Mouse (Mus musculus) liver, adult 2 months (tissue): ENCODE measurements around the gene Reep3. TPM values are rescaled to one million over a fixed set of nuclear protein-coding genes. Genes with fewer than 3 reads are reported as not detected.
A peak's percentile ranks its signal among the peaks of the same experiment; 100 is the strongest.

Experiments used
- DNase-seq: peaks from one replicate; pipeline ENCODE4 v3.0.0-alpha.2; 2011; ENCODE audit warnings: low read depth, low spot score; ENCODE audit errors: extremely low read depth
- H3K27ac ChIP-seq: fragments of 200-500 bp; replicated peaks from 2 replicates; pipeline ENCODE4 v1.5.1; 2012; ENCODE audit warnings: low read depth, mild to moderate bottlenecking, control low read depth, inconsistent platforms, low read length; ENCODE audit not compliant: insufficient read depth
- H3K27me3 ChIP-seq: fragments of 200-500 bp; 2 replicates; pipeline ENCODE4 v1.6.1; 2012; ENCODE audit warnings: mild to moderate bottlenecking, moderate library complexity, low read length, inconsistent platforms; ENCODE audit not compliant: control insufficient read depth, insufficient read depth
- H3K36me3 ChIP-seq: fragments of 200-500 bp; 2 replicates; pipeline ENCODE4 v1.6.1; 2012; ENCODE audit warnings: low read length, inconsistent platforms; ENCODE audit not compliant: control insufficient read depth, insufficient read depth
- H3K4me1 ChIP-seq: fragments of 200-500 bp; 2 replicates; pipeline ENCODE4 v1.6.1; 2011; ENCODE audit warnings: low read length; ENCODE audit not compliant: control insufficient read depth, insufficient read depth
- H3K4me3 ChIP-seq: fragments of 200-500 bp; 2 replicates; pipeline ENCODE4 v1.5.1; 2011; ENCODE audit warnings: low read depth, mild to moderate bottlenecking, control low read depth, low read length, moderate library complexity; ENCODE audit not compliant: insufficient read depth
- H3K79me2 ChIP-seq: fragments of 200-500 bp; 2 replicates; pipeline ENCODE4 v1.6.1; 2012; ENCODE audit warnings: inconsistent platforms, mild to moderate bottlenecking, low read length, moderate library complexity; ENCODE audit not compliant: control insufficient read depth, insufficient read depth
- H3K9ac ChIP-seq: fragments of 200-500 bp; 2 replicates; pipeline ENCODE4 v1.6.1; 2012; ENCODE audit warnings: low read depth, mild to moderate bottlenecking, control low read depth, inconsistent platforms, low read length
- CTCF ChIP-seq: fragments of 200-500 bp; IDR thresholded peaks from 2 replicates; pipeline ENCODE4 v1.5.1; 2011; ENCODE audit warnings: low read depth, low read length, control low read depth
- POLR2A ChIP-seq: fragments of 200-500 bp; IDR thresholded peaks from 2 replicates; pipeline ENCODE4 v1.6.1; 2011; ENCODE audit warnings: low read length, control low read depth; ENCODE audit not compliant: insufficient read depth; ENCODE audit errors: extremely low read depth
- WGBS: fragments of 180-500 bp; shearing (Covaris S2); methylation state at CpG from one replicate; pipeline ENCODE4 v1.1.7; 2018; 5-methylcytosine and 5-hydroxymethylcytosine counted together
- polyA plus RNA-seq: library from polyadenylated mRNA; depleted of rRNA; stranded (reverse); fragments of >200 nt; gene quantifications from 2 replicates; pipeline ENCODE4 v1.2.3, GENCODE M21; 2012
- total RNA-seq: library from RNA; depleted of rRNA; stranded (reverse); fragments of >200 nt; gene quantifications from 2 replicates; pipeline ENCODE4 v1.2.3, GENCODE M21; 2014

The Reep3 gene
- total and polyA plus RNA-seq, 2 experiments, result 21.6 to 36.1 TPM

- Histone ChIP-seq H3K27ac (no peak overlapping the region), H3K4me1 (peaks cover 5% of the 10 kb centered on the region; the same call in 1 of the 2 replicates), H3K79me2 (peaks cover 3% of the 10 kb centered on the region; the same call in 1 of the 2 replicates), H3K27me3 (no peaks in the 10 kb centered on the region), H3K9ac (no peak overlapping the region), H3K4me3 (no peak overlapping the region), H3K36me3 (peaks cover 7% of the 10 kb centered on the region; the same call in 1 of the 2 replicates)
- TF ChIP-seq POLR2A, result no peak
- WGBS, result 81% methylated on average over 5 of the region's 5 CpGs
- no peak for DNase-seq
Observed at GRCm38 (mm10) chr10:67036141-67036540, 60.6 kb downstream of the Reep3 start.

GRCm38 (mm10) chr10:67031186-67031585, 65.6 kb downstream of the Reep3 start:
- no peak overlapping the region for H3K27ac ChIP-seq
- H3K36me3 ChIP-seq, result peaks cover 9% of the 10 kb centered on the region; the same call in 1 of the 2 replicates
- H3K9ac ChIP-seq, result no peak overlapping the region
- no peaks in the 10 kb centered on the region; the same call in 1 of the 2 replicates for H3K79me2 ChIP-seq
- no peak overlapping the region for H3K4me3 ChIP-seq
- 78% methylated on average over 7 of the region's 7 CpGs for WGBS
- H3K27me3 ChIP-seq, result no peaks in the 10 kb centered on the region
- H3K4me1 ChIP-seq, result peaks cover 3% of the 10 kb centered on the region
- DNase-seq, result no peak
- TF ChIP-seq CTCF, result no peak
- no peak for TF ChIP-seq POLR2A

GRCm38 (mm10) chr10:67029297-67029696, 67.4 kb downstream of the Reep3 start:
- 54% methylated on average over 12 of the region's 12 CpGs for WGBS
- peaks cover 6% of the 10 kb centered on the region; the same call in 1 of the 2 replicates for H3K36me3 ChIP-seq
- H3K4me3 ChIP-seq, result no peak overlapping the region
- H3K27me3 ChIP-seq, result no peaks in the 10 kb centered on the region
- peaks cover 6% of the 10 kb centered on the region for H3K4me1 ChIP-seq
- peak; percentile 71 for DNase-seq
- no peak overlapping the region for H3K27ac ChIP-seq
- no peak for TF ChIP-seq POLR2A
- TF ChIP-seq CTCF, result no peak
- no peaks in the 10 kb centered on the region; the same call in 1 of the 2 replicates for H3K79me2 ChIP-seq
- no peak overlapping the region for H3K9ac ChIP-seq

- Histone ChIP-seq H3K27ac (peak overlapping the region; percentile 58), H3K79me2 (no peaks in the 10 kb centered on the region; the same call in 1 of the 2 replicates), H3K9ac (no peak overlapping the region), H3K4me1 (peaks cover 6% of the 10 kb centered on the region), H3K4me3 (no peak overlapping the region), H3K27me3 (no peaks in the 10 kb centered on the region), H3K36me3 (peaks cover 2% of the 10 kb centered on the region; the same call in 1 of the 2 replicates)
- 47% methylated on average over 8 of the region's 8 CpGs for WGBS
- DNase-seq, result peak; percentile 70
- no peak for TF ChIP-seq POLR2A
- no peak for TF ChIP-seq CTCF
Observed at GRCm38 (mm10) chr10:67026375-67026774, 70.4 kb downstream of the Reep3 start.

GRCm38 (mm10) chr10:67025573-67026236, 71.0 kb downstream of the Reep3 start:
- H3K36me3 ChIP-seq, result no peaks in the 10 kb centered on the region
- H3K9ac ChIP-seq, result no peak overlapping the region
- H3K4me3 ChIP-seq, result no peak overlapping the region
- H3K27ac ChIP-seq, result peak overlapping the region; percentile 58
- H3K4me1 ChIP-seq, result peaks cover 12% of the 10 kb centered on the region
- WGBS, result 1% methylated on average over 10 of the region's 10 CpGs
- no peak for TF ChIP-seq POLR2A
- peak; percentile 25; the same call in 1 of the 2 replicates for TF ChIP-seq CTCF
- H3K27me3 ChIP-seq, result no peaks in the 10 kb centered on the region
- no peaks in the 10 kb centered on the region; the same call in 1 of the 2 replicates for H3K79me2 ChIP-seq
- DNase-seq, result peak; percentile 98

GRCm38 (mm10) chr10:67024391-67024790, 72.4 kb downstream of the Reep3 start:
- DNase-seq, result no peak
- WGBS, result 83% methylated on average over 6 of the region's 6 CpGs
- H3K4me1 ChIP-seq, result peaks cover 12% of the 10 kb centered on the region
- H3K27ac ChIP-seq, result no peak overlapping the region
- H3K9ac ChIP-seq, result no peak overlapping the region
- H3K36me3 ChIP-seq, result 0 out of 2 replicates have a peak, but pooled peaks cover 2% of the 10 kb centered on the region
- H3K27me3 ChIP-seq, result no peaks in the 10 kb centered on the region
- no peak overlapping the region for H3K4me3 ChIP-seq
- TF ChIP-seq POLR2A (no peak), CTCF (no peak)
- H3K79me2 ChIP-seq, result no peaks in the 10 kb centered on the region; the same call in 1 of the 2 replicates
